Mouse (Mus musculus) heart, embryonic 11.5 days (tissue): ENCODE results near the gene Pibf1. TPM values are rescaled to one million over a fixed set of nuclear protein-coding genes. Genes with fewer than 3 reads are reported as not detected.

ENCODE experiments used
- ATAC-seq: fragments of 200-750 bp; cut with Nextera tagmentation; replicated peaks from 2 replicates; pipeline ENCODE4 v1.8.0; 2017; ENCODE audit warnings: moderate library complexity; ENCODE audit not compliant: insufficient number of reproducible peaks, low FRiP score, low TSS enrichment
- H3K27ac ChIP-seq: fragments of 300-500 bp; sonication (generic); 2 replicates; pipeline ENCODE4 v1.5.1; 2014; ENCODE audit warnings: mild to moderate bottlenecking, low read depth, low read length
- H3K27me3 ChIP-seq: fragments of 300-500 bp; sonication (generic); 2 replicates; pipeline ENCODE4 v1.6.1; 2014; ENCODE audit warnings: mild to moderate bottlenecking, low read length, mixed read lengths; ENCODE audit not compliant: control insufficient read depth, insufficient read depth
- H3K36me3 ChIP-seq: fragments of 300-500 bp; sonication (generic); 2 replicates; pipeline ENCODE4 v1.6.1; 2014; ENCODE audit warnings: mild to moderate bottlenecking, low read length, moderate library complexity, mixed read lengths; ENCODE audit not compliant: control insufficient read depth, insufficient read depth
- H3K4me1 ChIP-seq: fragments of 300-500 bp; sonication (generic); 2 replicates; pipeline ENCODE4 v1.6.1; 2014; ENCODE audit warnings: low read length; ENCODE audit not compliant: control insufficient read depth, insufficient read depth
- H3K4me2 ChIP-seq: fragments of 300-500 bp; sonication (generic); 2 replicates; pipeline ENCODE4 v1.6.1; 2014; ENCODE audit warnings: mild to moderate bottlenecking, moderate library complexity
- H3K4me3 ChIP-seq: fragments of 300-500 bp; sonication (generic); 2 replicates; pipeline ENCODE4 v1.5.1; 2014; ENCODE audit warnings: low read depth, low read length
- H3K9ac ChIP-seq: fragments of 300-500 bp; sonication (generic); 2 replicates; pipeline ENCODE4 v1.6.1; 2014; ENCODE audit warnings: mild to moderate bottlenecking, low read depth, low read length, moderate library complexity
- H3K9me3 ChIP-seq: fragments of 300-500 bp; sonication (generic); replicated peaks from 2 replicates; pipeline ENCODE4 v1.6.1; 2016; ENCODE audit warnings: low read length; ENCODE audit not compliant: control insufficient read depth
- WGBS: fragments of 180-500 bp; shearing (Covaris S2); extraction: QIAGEN DNeasy Blood & Tissue Kit; methylation state at CpG from one replicate; pipeline ENCODE4 v1.1.7; 2014; ENCODE audit not compliant: insufficient replicate concordance; 5-methylcytosine and 5-hydroxymethylcytosine counted together
- polyA plus RNA-seq: library from polyadenylated mRNA; unstranded; fragments of >200 nt; fragmentation: Nextera tagmentation; extraction: Ambion mirVana; gene quantifications from 2 replicates; pipeline ENCODE4 v1.2.1, GENCODE M21; 2014

Gene Pibf1
- polyA plus RNA-seq, 1 experiment from 2014 or later, result 16.7 TPM

DNA sequence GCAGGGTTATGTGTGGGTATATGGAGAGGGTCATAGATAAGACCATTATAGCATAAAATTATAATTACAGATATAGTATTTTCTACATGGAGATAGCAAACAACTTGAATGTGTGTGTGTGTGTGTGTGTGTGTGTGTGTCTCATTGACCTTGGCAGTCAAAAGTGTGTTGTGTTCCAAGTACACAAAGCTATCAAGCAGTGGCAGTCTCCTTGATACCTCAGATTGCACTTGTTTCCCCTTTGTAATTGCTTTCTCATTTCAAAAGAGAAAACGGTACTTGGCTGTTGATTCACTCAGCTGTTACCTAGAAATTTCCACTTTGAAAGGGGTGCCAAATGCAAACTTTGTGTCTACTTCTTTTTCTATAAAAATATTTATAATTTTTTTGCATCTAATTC, 28.3 kb downstream of the Pibf1 start:
- ATAC-seq, result no peak
- WGBS, result 71% methylated on average over 1 of the region's 1 CpGs
- H3K36me3 ChIP-seq, result no peaks in the 10 kb centered on the region

GRCm38 (mm10) chr14:99129050-99129449, 29.8 kb downstream of the Pibf1 start:
- no peak for ATAC-seq
- Histone ChIP-seq H3K4me3 (no peak overlapping the region), H3K27ac (no peak overlapping the region), H3K36me3 (no peaks in the 10 kb centered on the region), H3K4me2 (no peak overlapping the region), H3K9ac (no peak overlapping the region), H3K27me3 (no peaks in the 10 kb centered on the region), H3K4me1 (no peaks in the 10 kb centered on the region), H3K9me3 (no peaks in the 10 kb centered on the region)
- 84% methylated on average over 2 of the region's 2 CpGs for WGBS

More for the DNA sequence above, 28.3 kb downstream of the Pibf1 start:
- no peak overlapping the region for H3K4me3 ChIP-seq
- no peak overlapping the region for H3K4me2 ChIP-seq
- H3K4me1 ChIP-seq, result no peaks in the 10 kb centered on the region
- no peaks in the 10 kb centered on the region for H3K27me3 ChIP-seq
- H3K27ac ChIP-seq, result no peak overlapping the region
- H3K9ac ChIP-seq, result no peak overlapping the region
- H3K9me3 ChIP-seq, result no peaks in the 10 kb centered on the region

DNA sequence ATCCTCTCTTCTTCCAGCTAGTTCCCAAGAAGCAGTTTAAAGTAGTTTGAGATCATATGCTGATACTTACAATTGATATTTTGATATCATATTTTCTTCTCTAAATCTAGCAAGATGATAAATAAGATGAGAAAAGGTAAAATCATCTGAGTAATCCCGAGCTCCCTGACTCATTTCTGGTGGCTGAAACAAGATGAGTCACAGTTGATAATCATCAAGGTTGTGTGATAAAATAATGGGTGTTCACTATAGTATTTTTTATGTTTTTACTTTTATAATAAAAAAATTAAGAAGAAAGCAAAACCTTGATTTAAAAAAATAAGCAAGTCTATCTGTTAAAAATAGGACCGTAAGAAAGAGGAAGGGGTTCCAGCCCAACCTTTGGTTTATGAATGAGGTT, 34.8 kb downstream of the Pibf1 start:
- Histone ChIP-seq H3K4me1 (no peaks in the 10 kb centered on the region), H3K27me3 (no peaks in the 10 kb centered on the region), H3K4me2 (no peak overlapping the region), H3K4me3 (no peak overlapping the region), H3K9me3 (no peaks in the 10 kb centered on the region), H3K36me3 (peaks cover 6% of the 10 kb centered on the region), H3K27ac (no peak overlapping the region), H3K9ac (no peak overlapping the region)
- 80% methylated on average over 2 of the region's 2 CpGs for WGBS
- ATAC-seq, result no peak

- H3K27me3 ChIP-seq, result no peaks in the 10 kb centered on the region
- no peak overlapping the region for H3K9ac ChIP-seq
- 93% methylated on average over 9 of the region's 9 CpGs for WGBS
- ATAC-seq, result no peak
- peaks cover 6% of the 10 kb centered on the region for H3K36me3 ChIP-seq
- H3K27ac ChIP-seq, result no peak overlapping the region
- H3K4me3 ChIP-seq, result no peak overlapping the region
- no peak overlapping the region for H3K4me2 ChIP-seq
- H3K9me3 ChIP-seq, result no peaks in the 10 kb centered on the region
- H3K4me1 ChIP-seq, result no peaks in the 10 kb centered on the region
Observed at GRCm38 (mm10) chr14:99135761-99136160, 36.5 kb downstream of the Pibf1 start.

DNA sequence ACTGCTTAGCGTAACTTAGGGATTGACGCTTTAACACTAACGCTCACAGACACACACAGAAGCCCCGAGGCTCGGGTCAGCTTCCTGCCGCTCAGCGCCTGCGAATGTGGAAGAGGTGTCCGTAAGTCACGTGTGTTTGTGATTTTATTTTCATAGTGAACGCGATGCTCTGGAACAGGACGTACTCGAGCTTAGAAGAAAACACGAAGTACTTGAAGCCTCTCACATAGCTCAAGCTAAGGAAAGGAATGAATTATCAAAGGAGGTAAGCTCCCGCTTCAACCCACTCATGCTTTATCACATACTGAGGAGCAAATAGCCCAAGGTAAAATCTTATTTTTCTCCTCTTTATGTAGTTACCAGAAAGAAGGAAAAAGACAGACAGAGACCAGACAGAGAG, 37.1 kb downstream of the Pibf1 start:
- no peak overlapping the region for H3K27ac ChIP-seq
- ATAC-seq, result no peak
- H3K4me1 ChIP-seq, result no peaks in the 10 kb centered on the region
- H3K4me3 ChIP-seq, result no peak overlapping the region
- 96% methylated on average over 16 of the region's 16 CpGs for WGBS
- peaks cover 6% of the 10 kb centered on the region for H3K36me3 ChIP-seq
- H3K9ac ChIP-seq, result no peak overlapping the region
- no peaks in the 10 kb centered on the region for H3K27me3 ChIP-seq
- no peak overlapping the region for H3K4me2 ChIP-seq
- no peaks in the 10 kb centered on the region for H3K9me3 ChIP-seq

DNA sequence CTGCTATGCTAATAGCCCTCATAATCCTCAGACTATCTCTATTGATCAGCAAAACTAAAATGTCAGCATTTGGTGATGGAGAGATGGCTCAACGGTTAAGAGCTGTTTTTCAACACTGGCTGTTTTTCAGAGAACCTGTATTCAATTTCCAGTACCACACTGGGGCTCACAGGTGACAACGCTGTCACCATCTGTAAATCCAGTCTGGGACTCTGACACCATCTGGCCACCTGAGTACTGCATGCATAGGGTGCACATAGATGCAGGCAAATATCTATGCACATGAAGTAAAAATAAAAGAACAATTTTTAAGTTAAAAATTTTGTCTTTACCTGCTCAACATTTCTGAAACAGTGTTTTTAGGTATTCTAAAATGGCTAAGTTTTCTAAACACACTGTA, 40.8 kb downstream of the Pibf1 start:
- H3K27me3 ChIP-seq, result no peaks in the 10 kb centered on the region
- ATAC-seq, result no peak
- H3K36me3 ChIP-seq, result peaks cover 8% of the 10 kb centered on the region
- no peak overlapping the region for H3K4me2 ChIP-seq
- H3K27ac ChIP-seq, result no peak overlapping the region
- no peak overlapping the region for H3K4me3 ChIP-seq
- no peaks in the 10 kb centered on the region for H3K9me3 ChIP-seq
- no peak overlapping the region for H3K9ac ChIP-seq
- no peaks in the 10 kb centered on the region for H3K4me1 ChIP-seq
- 94% methylated on average over 2 of the region's 2 CpGs for WGBS

GRCm38 (mm10) chr14:99141786-99142633, 42.8 kb downstream of the Pibf1 start:
- no peak overlapping the region for H3K9ac ChIP-seq
- no peak overlapping the region for H3K4me3 ChIP-seq
- no peak overlapping the region for H3K27ac ChIP-seq
- no peaks in the 10 kb centered on the region for H3K27me3 ChIP-seq
- peaks cover 3% of the 10 kb centered on the region for H3K36me3 ChIP-seq
- H3K4me1 ChIP-seq, result no peaks in the 10 kb centered on the region
- ATAC-seq, result 0 out of 2 replicates have a peak, but pooled peaks have one; percentile 55
- 25% methylated on average over 15 of the region's 15 CpGs for WGBS
- H3K4me2 ChIP-seq, result no peak overlapping the region
- no peaks in the 10 kb centered on the region for H3K9me3 ChIP-seq

GRCm38 (mm10) chr14:99146841-99147240, 47.6 kb downstream of the Pibf1 start:
- no peak overlapping the region for H3K9ac ChIP-seq
- peaks cover 4% of the 10 kb centered on the region; the same call in 1 of the 2 replicates for H3K36me3 ChIP-seq
- no peaks in the 10 kb centered on the region for H3K9me3 ChIP-seq
- WGBS, result 86% methylated on average over 1 of the region's 1 CpGs
- H3K4me3 ChIP-seq, result no peak overlapping the region
- H3K27ac ChIP-seq, result no peak overlapping the region
- no peak overlapping the region for H3K4me2 ChIP-seq
- H3K4me1 ChIP-seq, result no peaks in the 10 kb centered on the region
- ATAC-seq, result no peak
- H3K27me3 ChIP-seq, result no peaks in the 10 kb centered on the region

DNA sequence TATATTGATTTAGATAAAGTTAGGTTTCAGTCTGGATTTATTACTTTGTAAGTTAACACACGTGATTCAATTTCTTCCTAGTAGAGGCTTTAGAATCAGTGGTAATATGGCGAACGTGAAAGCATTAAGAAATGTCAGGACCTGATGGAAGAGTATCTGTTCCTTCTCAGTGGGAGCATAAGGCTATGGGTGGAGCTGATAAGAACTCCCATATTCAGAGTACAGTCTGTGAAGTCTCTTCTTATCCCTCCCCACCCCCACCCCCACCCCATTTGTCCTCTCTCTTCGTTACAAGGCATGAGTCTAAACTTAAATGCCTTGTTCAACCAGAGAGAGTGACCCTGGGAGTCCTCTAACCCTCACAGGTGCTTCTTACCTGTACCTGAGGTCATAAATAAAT, 53.5 kb downstream of the Pibf1 start:
- Histone ChIP-seq H3K36me3 (peaks cover 7% of the 10 kb centered on the region), H3K4me2 (no peak overlapping the region), H3K9ac (no peak overlapping the region), H3K9me3 (no peaks in the 10 kb centered on the region), H3K27ac (no peak overlapping the region), H3K4me1 (no peaks in the 10 kb centered on the region), H3K27me3 (no peaks in the 10 kb centered on the region), H3K4me3 (no peak overlapping the region)
- ATAC-seq, result no peak
- 74% methylated on average over 4 of the region's 4 CpGs for WGBS
